Mouse (Mus musculus): ENCODE data around the gene Pkp2.

GRCm38 (mm10) chr16:16272978-16273377, 59.9 kb downstream of the Pkp2 start:
- no peak for TF ChIP-seq HCFC1 (IDR thresholded peaks at IDR 0.05; ENCODE audit: borderline replicate concordance, insufficient read depth, low read length)
- no peak for TF ChIP-seq ZC3H11A (IDR thresholded peaks at IDR 0.05; ENCODE audit: borderline replicate concordance, low read depth, low read length)
- no peak for TF ChIP-seq CHD2 (IDR thresholded peaks at IDR 0.05; ENCODE audit: low read depth, low read length)

All from ES-E14 (cell line).